Mouse (Mus musculus): ENCODE results near the gene Psap. TPM values are rescaled to one million over a fixed set of nuclear protein-coding genes. Genes with fewer than 3 reads are reported as not detected.

Gene Psap
- 1,170 TPM for polyA plus RNA-seq (2014; fragmentation: Illumina TruSeq; extraction: RNeasy Lipid Tissue Mini Kit (QIAGEN cat#74804); ENCODE audit: low read depth, low replicate concordance)

DNA sequence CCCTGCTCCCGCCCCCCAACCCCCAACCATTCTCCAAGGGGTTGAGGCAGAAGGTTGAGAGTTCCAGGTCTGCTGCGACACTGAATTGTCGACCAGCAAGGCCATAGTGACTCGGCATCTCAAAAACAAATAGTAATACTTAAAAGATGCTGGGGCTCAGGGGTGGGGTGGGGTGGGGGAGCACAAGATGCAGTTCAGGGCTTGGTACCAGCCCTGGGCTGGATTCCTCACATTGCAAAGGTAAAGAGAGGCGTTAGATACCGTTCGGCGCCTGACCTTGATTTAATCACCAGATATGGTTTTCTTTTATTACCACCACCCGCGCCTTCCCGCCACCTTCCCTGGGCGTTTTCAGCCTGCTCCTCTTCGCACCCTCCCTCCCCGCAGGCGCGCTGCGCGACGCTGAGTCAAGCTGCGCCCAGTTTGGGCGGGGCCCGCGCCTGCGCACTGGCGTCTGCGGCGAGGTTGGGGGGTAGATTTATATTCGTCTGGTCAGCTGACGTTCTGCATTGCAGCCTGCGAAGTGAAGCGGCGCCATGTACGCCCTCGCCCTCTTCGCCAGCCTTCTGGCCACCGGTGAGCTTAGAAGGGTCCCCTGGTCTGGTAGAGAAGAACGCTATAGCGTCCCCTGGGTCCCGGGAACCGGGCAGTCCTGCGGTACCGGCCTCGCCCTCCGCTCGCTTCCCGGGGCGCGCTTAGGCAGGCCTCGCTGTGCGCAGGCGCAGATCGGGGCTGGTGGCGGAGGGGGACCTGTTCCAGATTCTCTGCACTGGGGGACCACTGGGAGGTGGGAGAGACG, at the start of gene Psap:
TSS of gene Psap (plus strand) at position 421 of the 799 bp plus-strand sequence.

DNA sequence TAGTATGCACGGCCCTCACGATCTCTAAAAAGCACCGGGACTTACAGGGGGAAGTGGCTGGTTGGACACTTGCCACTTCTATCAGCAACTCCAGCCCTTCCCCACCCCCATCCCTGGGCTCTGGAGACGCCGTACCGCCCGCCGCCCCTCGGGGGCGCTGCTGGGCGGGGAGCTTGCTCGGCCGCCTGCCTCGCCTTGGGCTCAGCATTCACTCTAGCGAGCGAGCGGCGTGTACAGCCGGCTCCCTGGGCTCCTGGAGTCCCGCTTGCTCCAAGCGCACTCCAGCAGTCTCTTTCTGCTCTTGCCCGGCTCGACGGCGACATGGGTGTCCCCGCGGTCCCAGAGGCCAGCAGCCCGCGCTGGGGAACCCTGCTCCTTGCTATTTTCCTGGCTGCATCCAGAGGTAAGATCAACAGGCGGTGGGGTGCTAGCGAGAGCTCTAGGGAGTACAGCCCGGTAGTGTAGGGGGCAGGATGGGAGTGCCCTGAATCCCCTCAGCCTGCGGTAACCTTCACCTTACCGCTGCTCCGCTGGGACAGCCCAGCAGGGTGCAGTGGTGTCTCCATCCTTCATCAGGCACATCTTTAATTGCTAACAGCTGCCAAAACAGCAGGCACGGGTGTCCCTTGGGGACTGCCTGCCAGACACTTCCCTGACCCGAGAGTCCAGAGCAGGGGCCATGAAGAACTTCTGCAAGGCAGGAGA, 69.4 kb downstream of the Psap start, which contains the start of gene Vsir:
TSS of gene Vsir (plus strand) at position 151 of the 705 bp plus-strand sequence.

Other genes starting within 250 kb of the Psap start
- gene Spock2, start 171.4 kb upstream of the Psap start, polyA plus RNA-seq (2014; fragmentation: Illumina TruSeq; extraction: RNeasy Lipid Tissue Mini Kit (QIAGEN cat#74804); ENCODE audit: low read depth, low replicate concordance): 10.8 TPM
- 1.1 TPM for gene Chst3, start 58.4 kb upstream of the Psap start, polyA plus RNA-seq (2014; fragmentation: Illumina TruSeq; extraction: RNeasy Lipid Tissue Mini Kit (QIAGEN cat#74804); ENCODE audit: low read depth, low replicate concordance)
- 11.9 TPM for gene Vsir, start 69.2 kb downstream of the Psap start, polyA plus RNA-seq (2014; fragmentation: Illumina TruSeq; extraction: RNeasy Lipid Tissue Mini Kit (QIAGEN cat#74804); ENCODE audit: low read depth, low replicate concordance)
- not detected for gene Gm17455, start 122.1 kb downstream of the Psap start, polyA plus RNA-seq (2014; fragmentation: Illumina TruSeq; extraction: RNeasy Lipid Tissue Mini Kit (QIAGEN cat#74804); ENCODE audit: low read depth, low replicate concordance)

Data from heart, adult 10 weeks (tissue).